Mouse (Mus musculus): Measurements from ENCODE around the gene Slc38a11.

- TF ChIP-seq POLR2A (IDR thresholded peaks at IDR 0.05; ENCODE audit: low read depth, low read length) (no peak), CTCF (conservative IDR thresholded peaks at IDR 0.05; ENCODE audit: insufficient read depth, insufficient read length, low read depth, low read length) (no peak)
Observed at GRCm38 (mm10) chr2:65288696-65289095, 75.1 kb downstream of the Slc38a11 start.

Measured in kidney, adult 2 months (tissue).